Mouse (Mus musculus): ENCODE data around the gene Sgms1. TPM values are rescaled to one million over a fixed set of nuclear protein-coding genes. Genes with fewer than 3 reads are reported as not detected.

The Sgms1 gene
- polyA plus RNA-seq, 1 experiment from 2014 or later = 15.7 TPM

DNA sequence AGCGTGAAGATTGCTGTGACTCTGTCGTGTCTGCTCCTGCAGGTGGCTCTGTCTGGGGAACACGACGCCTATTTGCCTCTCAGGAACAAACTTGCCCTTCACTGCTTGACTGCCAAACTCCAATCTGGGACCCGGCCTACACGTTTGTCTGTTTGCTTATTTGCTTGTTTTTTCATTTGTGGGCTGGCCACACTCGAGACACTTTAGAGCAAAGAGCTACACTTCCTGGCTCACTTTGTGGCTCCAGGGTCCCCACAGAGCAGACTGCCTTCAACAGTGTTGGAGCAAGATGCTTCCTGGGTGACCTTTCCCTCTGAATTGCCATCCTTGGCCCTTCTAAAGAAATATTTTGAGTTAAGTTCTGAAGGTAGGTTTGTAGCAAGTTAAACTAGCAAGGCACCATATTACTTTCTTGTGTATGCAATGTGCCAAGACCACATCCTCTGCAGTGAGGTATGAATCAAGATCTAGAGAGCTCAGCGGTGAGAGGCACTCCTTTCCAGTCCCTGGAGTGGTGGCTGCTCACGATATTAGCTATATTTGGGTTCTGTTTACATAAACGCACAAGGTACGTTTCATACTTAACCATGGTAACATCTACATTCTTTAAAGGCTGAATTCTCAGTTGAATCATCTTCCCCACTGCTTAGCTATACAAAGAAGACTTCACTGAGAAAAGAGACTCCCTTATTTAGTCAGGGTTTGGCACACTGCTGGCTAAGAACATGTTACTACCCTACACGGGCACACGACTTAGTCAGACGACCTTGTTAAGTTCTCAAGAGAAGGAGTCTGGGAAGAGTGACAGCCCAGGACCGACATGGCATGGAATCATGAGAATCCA is 192.3 kb downstream of the Sgms1 start:
- Histone ChIP-seq H3K9ac (replicated peaks) (no peak overlapping the region), H3K4me1 (no peaks in the 10 kb centered on the region), H3K27ac (replicated peaks) (no peak overlapping the region), H3K4me2 (replicated peaks) (no peak overlapping the region), H3K4me3 (no peak overlapping the region), H3K9me3 (no peaks in the 10 kb centered on the region), H3K27me3 (no peaks in the 10 kb centered on the region), H3K36me3 (no peaks in the 10 kb centered on the region)
- ATAC-seq (replicated peaks) = no peak
- 78% methylated on average over 15 of the region's 15 CpGs for WGBS

- Histone ChIP-seq H3K4me3 (no peak overlapping the region), H3K4me2 (replicated peaks) (no peak overlapping the region)
- 65% methylated on average over 5 of the region's 5 CpGs for WGBS
Observed at GRCm38 (mm10) chr19:32196222-32196621, 193.3 kb downstream of the Sgms1 start.

GRCm38 (mm10) chr19:32194863-32195262 is 194.7 kb downstream of the Sgms1 start:
- no peaks in the 10 kb centered on the region for H3K36me3 ChIP-seq
- no peak overlapping the region for H3K27ac ChIP-seq (replicated peaks)
- 23% methylated on average over 1 of the region's 1 CpGs for WGBS
- no peak for ATAC-seq (replicated peaks)
- H3K4me1 ChIP-seq = no peaks in the 10 kb centered on the region
- no peak overlapping the region for H3K4me2 ChIP-seq (replicated peaks)
- H3K27me3 ChIP-seq = no peaks in the 10 kb centered on the region
- H3K9me3 ChIP-seq = no peaks in the 10 kb centered on the region
- no peak overlapping the region for H3K4me3 ChIP-seq
- no peak overlapping the region for H3K9ac ChIP-seq (replicated peaks)

More at GRCm38 (mm10) chr19:32196222-32196621, 193.3 kb downstream of the Sgms1 start:
- Histone ChIP-seq H3K9ac (replicated peaks) (no peak overlapping the region), H3K36me3 (no peaks in the 10 kb centered on the region), H3K9me3 (no peaks in the 10 kb centered on the region), H3K27ac (replicated peaks) (no peak overlapping the region), H3K27me3 (no peaks in the 10 kb centered on the region), H3K4me1 (no peaks in the 10 kb centered on the region)
- ATAC-seq (replicated peaks) = no peak

- H3K27me3 ChIP-seq = no peaks in the 10 kb centered on the region
- no peak overlapping the region for H3K4me3 ChIP-seq
- H3K4me2 ChIP-seq (replicated peaks) = no peak overlapping the region
- no peaks in the 10 kb centered on the region for H3K9me3 ChIP-seq
- no peaks in the 10 kb centered on the region for H3K36me3 ChIP-seq
- H3K9ac ChIP-seq (replicated peaks) = no peak overlapping the region
- WGBS = 97% methylated on average over 3 of the region's 3 CpGs
- H3K4me1 ChIP-seq = no peaks in the 10 kb centered on the region
- ATAC-seq (replicated peaks) = no peak
- no peak overlapping the region for H3K27ac ChIP-seq (replicated peaks)
Observed at GRCm38 (mm10) chr19:32194074-32194473, 195.4 kb downstream of the Sgms1 start.

DNA sequence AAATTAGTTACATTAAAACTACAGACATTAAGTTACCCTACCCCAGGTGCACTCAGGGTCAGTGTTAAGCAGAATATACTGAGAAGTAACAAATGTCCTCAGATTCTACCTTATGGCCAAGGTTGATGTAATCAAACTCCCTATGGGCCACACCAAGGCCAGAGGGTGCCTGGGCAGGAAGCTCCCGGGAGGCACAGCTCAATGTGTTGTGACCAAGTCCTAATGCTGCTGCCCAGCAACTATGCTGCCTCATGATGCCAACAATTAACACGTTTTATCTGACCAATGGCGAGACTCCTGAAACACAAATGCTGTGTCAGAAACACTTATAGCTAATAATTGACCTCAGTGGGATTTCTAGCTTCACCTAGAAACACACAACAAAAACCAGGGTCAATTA is 197.9 kb downstream of the Sgms1 start:
- Histone ChIP-seq H3K36me3 (no peaks in the 10 kb centered on the region), H3K27ac (replicated peaks) (no peak overlapping the region), H3K9ac (replicated peaks) (no peak overlapping the region), H3K27me3 (no peaks in the 10 kb centered on the region), H3K4me2 (replicated peaks) (no peak overlapping the region), H3K4me1 (no peaks in the 10 kb centered on the region), H3K4me3 (no peak overlapping the region), H3K9me3 (no peaks in the 10 kb centered on the region)
- ATAC-seq (replicated peaks) = no peak
- 89% methylated on average over 3 of the region's 3 CpGs for WGBS

GRCm38 (mm10) chr19:32189961-32190360 is 199.6 kb downstream of the Sgms1 start:
- Histone ChIP-seq H3K4me1 (no peaks in the 10 kb centered on the region), H3K4me3 (no peak overlapping the region), H3K9ac (replicated peaks) (no peak overlapping the region), H3K27me3 (no peaks in the 10 kb centered on the region), H3K9me3 (no peaks in the 10 kb centered on the region), H3K36me3 (no peaks in the 10 kb centered on the region), H3K27ac (replicated peaks) (no peak overlapping the region), H3K4me2 (replicated peaks) (no peak overlapping the region)
- WGBS = 94% methylated on average over 6 of the region's 6 CpGs
- no peak for ATAC-seq (replicated peaks)

DNA sequence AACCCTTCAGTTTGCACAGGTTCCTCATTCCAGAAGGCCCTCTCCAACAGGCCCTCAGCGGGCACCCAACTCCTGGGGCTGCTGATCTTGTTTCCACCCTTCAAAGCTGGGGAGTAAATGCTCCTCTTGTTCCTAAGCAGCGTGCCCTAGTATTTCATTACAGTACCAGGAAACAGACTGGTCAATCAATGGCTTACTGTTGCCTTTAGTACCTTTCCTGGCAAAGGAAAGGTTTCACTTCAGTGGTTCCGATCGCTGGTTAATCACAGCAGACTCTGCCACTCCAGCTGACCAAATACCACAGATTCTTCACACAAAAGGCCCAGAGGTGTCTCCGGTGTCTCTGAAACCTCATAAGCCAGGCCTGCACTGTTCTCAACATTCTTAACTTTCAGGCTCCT is 200.5 kb downstream of the Sgms1 start:
- Histone ChIP-seq H3K4me1 (no peaks in the 10 kb centered on the region), H3K36me3 (no peaks in the 10 kb centered on the region), H3K9ac (replicated peaks) (no peak overlapping the region), H3K4me2 (replicated peaks) (no peak overlapping the region), H3K27ac (replicated peaks) (no peak overlapping the region), H3K4me3 (no peak overlapping the region), H3K27me3 (no peaks in the 10 kb centered on the region), H3K9me3 (no peaks in the 10 kb centered on the region)
- ATAC-seq (replicated peaks) = no peak
- WGBS = 73% methylated on average over 5 of the region's 5 CpGs

GRCm38 (mm10) chr19:32186594-32187092 is 202.9 kb downstream of the Sgms1 start:
- 86% methylated on average over 8 of the region's 8 CpGs for WGBS
- H3K4me2 ChIP-seq (replicated peaks) = no peak overlapping the region
- no peak for ATAC-seq (replicated peaks)
- H3K27ac ChIP-seq (replicated peaks) = no peak overlapping the region
- H3K4me3 ChIP-seq = no peak overlapping the region
- H3K27me3 ChIP-seq = no peaks in the 10 kb centered on the region
- H3K36me3 ChIP-seq = no peaks in the 10 kb centered on the region
- no peaks in the 10 kb centered on the region for H3K4me1 ChIP-seq
- H3K9ac ChIP-seq (replicated peaks) = no peak overlapping the region
- H3K9me3 ChIP-seq = no peaks in the 10 kb centered on the region

- no peak for ATAC-seq (replicated peaks)
- Histone ChIP-seq H3K9ac (replicated peaks) (no peak overlapping the region), H3K4me3 (no peak overlapping the region), H3K36me3 (no peaks in the 10 kb centered on the region), H3K27ac (replicated peaks) (no peak overlapping the region), H3K4me2 (replicated peaks) (no peak overlapping the region), H3K9me3 (no peaks in the 10 kb centered on the region), H3K27me3 (no peaks in the 10 kb centered on the region), H3K4me1 (no peaks in the 10 kb centered on the region)
- whole genome bisulfite sequencing = 95% methylated on average over 4 of the region's 4 CpGs
Observed at GRCm38 (mm10) chr19:32183005-32183404, 206.5 kb downstream of the Sgms1 start.

- WGBS = 93% methylated on average over 5 of the region's 5 CpGs
- no peak for ATAC-seq (replicated peaks)
- no peaks in the 10 kb centered on the region for H3K36me3 ChIP-seq
Observed at GRCm38 (mm10) chr19:32182471-32182870, 207.0 kb downstream of the Sgms1 start.

GRCm38 (mm10) chr19:32181721-32182394 is 207.7 kb downstream of the Sgms1 start:
- no peak for ATAC-seq (replicated peaks)
- WGBS = 91% methylated on average over 12 of the region's 12 CpGs
- Histone ChIP-seq H3K9ac (replicated peaks) (no peak overlapping the region), H3K36me3 (no peaks in the 10 kb centered on the region), H3K9me3 (no peaks in the 10 kb centered on the region), H3K4me3 (no peak overlapping the region), H3K4me2 (replicated peaks) (no peak overlapping the region), H3K27me3 (no peaks in the 10 kb centered on the region), H3K27ac (replicated peaks) (no peak overlapping the region), H3K4me1 (no peaks in the 10 kb centered on the region)

More at GRCm38 (mm10) chr19:32182471-32182870, 207.0 kb downstream of the Sgms1 start:
- no peaks in the 10 kb centered on the region for H3K27me3 ChIP-seq
- H3K9ac ChIP-seq (replicated peaks) = no peak overlapping the region
- H3K27ac ChIP-seq (replicated peaks) = no peak overlapping the region
- no peak overlapping the region for H3K4me2 ChIP-seq (replicated peaks)
- no peaks in the 10 kb centered on the region for H3K4me1 ChIP-seq
- H3K4me3 ChIP-seq = no peak overlapping the region
- no peaks in the 10 kb centered on the region for H3K9me3 ChIP-seq

Data from forebrain, embryonic 15.5 days (tissue).